Mouse (Mus musculus): ENCODE measurements around the gene Sphk2. TPM values are rescaled to one million over a fixed set of nuclear protein-coding genes. Genes with fewer than 3 reads are reported as not detected.

Sphk2 gene
- polyA plus RNA-seq, 1 experiment from 2014 or later: 29.3 TPM

GRCm38 (mm10) chr7:45695098-45695497 lies 22.7 kb downstream of the Sphk2 start:
- Histone ChIP-seq H3K9me3 (no peaks in the 10 kb centered on the region), H3K4me3 (no peak overlapping the region), H3K4me1 (peaks cover 34% of the 10 kb centered on the region), H3K27me3 (ENCODE audit: insufficient read depth, poor library complexity, severe bottlenecking) (peaks cover 24% of the 10 kb centered on the region), H3K27ac (no peak overlapping the region), H3K36me3 (no peaks in the 10 kb centered on the region)
- DNase-seq (ENCODE audit: low spot score): no peak
- 34% methylated on average over 6 of the region's 6 CpGs for WGBS

- 80% methylated on average over 50 of the region's 50 CpGs for WGBS
- DNase-seq (ENCODE audit: low spot score): no peak
- Histone ChIP-seq H3K4me1 (peaks cover 34% of the 10 kb centered on the region), H3K27ac (peak within 1 kb of the TSS; percentile 47; the same call in 1 of the 2 replicates), H3K27me3 (ENCODE audit: insufficient read depth, poor library complexity, severe bottlenecking) (peaks cover 14% of the 10 kb centered on the region), H3K9me3 (no peaks in the 10 kb centered on the region), H3K4me3 (no peak within 1 kb of the TSS), H3K36me3 (no peaks in the 10 kb centered on the region)
Observed at GRCm38 (mm10) chr7:45693921-45694591, 23.7 kb downstream of the Sphk2 start, which contains the start of gene Sec1. TSS of gene Sec1 (minus strand) at chr7:45694402.

- H3K4me1 ChIP-seq: peaks cover 38% of the 10 kb centered on the region
- no peak overlapping the region for H3K4me3 ChIP-seq
- no peak for DNase-seq (ENCODE audit: low spot score)
- no peak overlapping the region for H3K27ac ChIP-seq
- WGBS: 45% methylated on average over 2 of the region's 2 CpGs
- H3K27me3 ChIP-seq (ENCODE audit: insufficient read depth, poor library complexity, severe bottlenecking): no peaks in the 10 kb centered on the region
- H3K36me3 ChIP-seq: no peaks in the 10 kb centered on the region
- H3K9me3 ChIP-seq: no peaks in the 10 kb centered on the region
Observed at GRCm38 (mm10) chr7:45692364-45692763, 25.4 kb downstream of the Sphk2 start.

GRCm38 (mm10) chr7:45689800-45690199 lies 28.0 kb downstream of the Sphk2 start:
- DNase-seq (ENCODE audit: low spot score): no peak
- Histone ChIP-seq H3K36me3 (no peaks in the 10 kb centered on the region), H3K4me3 (no peak overlapping the region), H3K27ac (peak overlapping the region; percentile 72), H3K9me3 (no peaks in the 10 kb centered on the region), H3K4me1 (peaks cover 57% of the 10 kb centered on the region), H3K27me3 (ENCODE audit: insufficient read depth, poor library complexity, severe bottlenecking) (peaks cover 6% of the 10 kb centered on the region; the same call in 1 of the 2 replicates)
- WGBS: 16% methylated on average over 11 of the region's 11 CpGs

GRCm38 (mm10) chr7:45689099-45689498 lies 28.7 kb downstream of the Sphk2 start:
- H3K27me3 ChIP-seq (ENCODE audit: insufficient read depth, poor library complexity, severe bottlenecking): peaks cover 9% of the 10 kb centered on the region; the same call in 1 of the 2 replicates
- peaks cover 56% of the 10 kb centered on the region for H3K4me1 ChIP-seq
- WGBS: 55% methylated on average over 6 of the region's 6 CpGs
- no peak for DNase-seq (ENCODE audit: low spot score)
- H3K9me3 ChIP-seq: no peaks in the 10 kb centered on the region
- H3K36me3 ChIP-seq: no peaks in the 10 kb centered on the region
- peak overlapping the region; percentile 72 for H3K27ac ChIP-seq
- no peak overlapping the region for H3K4me3 ChIP-seq

- H3K36me3 ChIP-seq: no peaks in the 10 kb centered on the region
- H3K4me1 ChIP-seq: peaks cover 61% of the 10 kb centered on the region
- WGBS: 80% methylated on average over 3 of the region's 3 CpGs
Observed at GRCm38 (mm10) chr7:45686841-45687240, 31.0 kb downstream of the Sphk2 start.

GRCm38 (mm10) chr7:45685811-45686210 lies 32.0 kb downstream of the Sphk2 start:
- Histone ChIP-seq H3K4me1 (peaks cover 58% of the 10 kb centered on the region), H3K27ac (peak overlapping the region; percentile 72), H3K27me3 (ENCODE audit: insufficient read depth, poor library complexity, severe bottlenecking) (peaks cover 14% of the 10 kb centered on the region; the same call in 1 of the 2 replicates), H3K4me3 (no peak overlapping the region), H3K9me3 (no peaks in the 10 kb centered on the region), H3K36me3 (no peaks in the 10 kb centered on the region)
- WGBS: 60% methylated on average over 10 of the region's 10 CpGs
- DNase-seq (ENCODE audit: low spot score): no peak

More at GRCm38 (mm10) chr7:45686841-45687240, 31.0 kb downstream of the Sphk2 start:
- no peak for DNase-seq (ENCODE audit: low spot score)
- Histone ChIP-seq H3K27me3 (ENCODE audit: insufficient read depth, poor library complexity, severe bottlenecking) (peaks cover 14% of the 10 kb centered on the region; the same call in 1 of the 2 replicates), H3K4me3 (no peak overlapping the region), H3K9me3 (no peaks in the 10 kb centered on the region), H3K27ac (peak overlapping the region; percentile 72; the same call in 1 of the 2 replicates)

GRCm38 (mm10) chr7:45683396-45684050 lies 34.3 kb downstream of the Sphk2 start, which contains the start of gene Ntn5:
TSS of gene Ntn5 (plus strand) at chr7:45684022.
- WGBS: 74% methylated on average over 7 of the region's 7 CpGs
- H3K4me3 ChIP-seq: 0 out of 2 replicates have a peak within 1 kb of the TSS, but pooled peaks have one; percentile 43
- H3K27ac ChIP-seq: peak within 1 kb of the TSS; percentile 91

GRCm38 (mm10) chr7:45682144-45683126 lies 35.4 kb downstream of the Sphk2 start:
- DNase-seq (ENCODE audit: low spot score): peak; percentile 95
- no peaks in the 10 kb centered on the region for H3K36me3 ChIP-seq
- peaks cover 58% of the 10 kb centered on the region for H3K4me1 ChIP-seq
- peaks cover 17% of the 10 kb centered on the region; the same call in 1 of the 2 replicates for H3K27me3 ChIP-seq (ENCODE audit: insufficient read depth, poor library complexity, severe bottlenecking)
- WGBS: 29% methylated on average over 14 of the region's 14 CpGs
- H3K9me3 ChIP-seq: no peaks in the 10 kb centered on the region
- peak overlapping the region; percentile 91 for H3K27ac ChIP-seq
- peak overlapping the region; percentile 43 for H3K4me3 ChIP-seq

More at GRCm38 (mm10) chr7:45683396-45684050, 34.3 kb downstream of the Sphk2 start, which contains the start of gene Ntn5:
- Histone ChIP-seq H3K27me3 (ENCODE audit: insufficient read depth, poor library complexity, severe bottlenecking) (peaks cover 14% of the 10 kb centered on the region; the same call in 1 of the 2 replicates), H3K36me3 (no peaks in the 10 kb centered on the region), H3K9me3 (no peaks in the 10 kb centered on the region), H3K4me1 (peaks cover 50% of the 10 kb centered on the region)
- no peak for DNase-seq (ENCODE audit: low spot score)

- DNase-seq (ENCODE audit: low spot score): no peak
- WGBS: 72% methylated on average over 8 of the region's 8 CpGs
- peak overlapping the region; percentile 5; the same call in 1 of the 2 replicates for H3K27ac ChIP-seq
Observed at GRCm38 (mm10) chr7:45681046-45681736, 36.6 kb downstream of the Sphk2 start.

GRCm38 (mm10) chr7:45679966-45680621 lies 37.7 kb downstream of the Sphk2 start:
- H3K9me3 ChIP-seq: no peaks in the 10 kb centered on the region
- WGBS: 65% methylated on average over 14 of the region's 14 CpGs
- H3K27me3 ChIP-seq (ENCODE audit: insufficient read depth, poor library complexity, severe bottlenecking): peaks cover 11% of the 10 kb centered on the region; the same call in 1 of the 2 replicates
- H3K27ac ChIP-seq: peak overlapping the region; percentile 12; the same call in 1 of the 2 replicates
- peaks cover 35% of the 10 kb centered on the region for H3K4me1 ChIP-seq
- no peak overlapping the region for H3K4me3 ChIP-seq
- no peak for DNase-seq (ENCODE audit: low spot score)
- no peaks in the 10 kb centered on the region for H3K36me3 ChIP-seq

More at GRCm38 (mm10) chr7:45681046-45681736, 36.6 kb downstream of the Sphk2 start:
- Histone ChIP-seq H3K4me3 (no peak overlapping the region), H3K36me3 (no peaks in the 10 kb centered on the region), H3K9me3 (no peaks in the 10 kb centered on the region), H3K4me1 (peaks cover 46% of the 10 kb centered on the region), H3K27me3 (ENCODE audit: insufficient read depth, poor library complexity, severe bottlenecking) (peaks cover 13% of the 10 kb centered on the region; the same call in 1 of the 2 replicates)
